In the genomic region with DNA sequence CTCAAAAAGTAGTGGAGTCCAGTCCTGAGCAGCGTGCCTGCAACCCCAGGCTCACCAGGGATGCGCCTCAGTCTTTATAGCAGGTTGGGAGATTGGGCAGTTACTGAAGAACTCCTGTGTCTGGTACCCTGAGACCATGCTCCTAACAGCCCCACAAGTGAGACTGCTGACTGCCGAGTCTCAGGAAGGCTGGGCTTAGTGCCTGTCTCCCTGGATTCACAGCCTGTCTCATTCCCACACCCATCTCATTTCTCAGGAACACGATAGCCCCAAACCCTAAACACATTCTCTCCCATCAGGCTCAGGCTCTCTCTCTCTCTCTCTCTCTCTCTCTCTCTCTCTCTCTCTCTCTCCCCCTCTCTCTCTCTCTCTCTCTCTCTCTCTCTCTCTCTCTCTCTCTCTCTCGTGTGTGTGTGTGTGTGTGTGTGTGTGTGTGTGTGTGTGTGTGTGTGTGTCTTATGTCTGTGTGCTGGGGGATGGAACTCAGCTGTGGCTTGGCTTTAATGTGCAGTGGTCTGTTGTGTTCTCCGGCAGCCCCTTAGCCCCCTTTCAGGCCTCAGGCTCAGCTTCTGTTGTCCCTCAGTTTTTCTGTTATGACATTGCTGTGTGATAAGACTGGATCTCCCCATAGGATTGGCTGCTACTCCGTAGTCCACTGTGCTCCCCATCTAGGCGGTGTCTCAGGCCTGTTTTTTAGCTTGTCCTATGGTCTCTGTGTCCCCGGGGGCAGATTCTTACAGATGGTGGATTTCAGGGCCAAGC, we compare ENCODE assay signal across 9 mouse cellular contexts. TPM values are rescaled to one million over a fixed set of nuclear protein-coding genes. Genes with fewer than 3 reads are reported as not detected.
DNase-seq lines count a peak whose midpoint lies in the region; ATAC-seq and TF ChIP-seq lines count a peak whose summit lies in the region.
"Had no signal": no experiment of that assay in that cellular context is flagged by ENCODE, and none has a peak within 500 bp of the region (broad histone marks: within the 10 kb centered on the region; RNA-seq: fewer than 3 reads in every experiment).

No protein-coding gene starts in this region.

- peaks cover 32% of the 10 kb centered on the region for H3K36me3 ChIP-seq in intestine, embryonic 14.5 days (ENCODE audit: control insufficient read depth, insufficient read depth, low read length)
- peaks cover 30% of the 10 kb centered on the region for H3K36me3 ChIP-seq in intestine, postnatal 0 days (ENCODE audit: control insufficient read depth, insufficient read depth)
- peaks cover 38% of the 10 kb centered on the region for H3K36me3 ChIP-seq in embryonic facial prominence, embryonic 13.5 days

- WGBS in cerebellum, adult 2 months: 28% methylated on average over 8 of the region's 9 CpGs
- WGBS in intestine, embryonic 14.5 days: 38% methylated on average over 8 of the region's 9 CpGs
- 55% methylated on average over 8 of the region's 9 CpGs for WGBS in intestine, postnatal 0 days
- WGBS in embryonic facial prominence, embryonic 13.5 days: 68% methylated on average over 8 of the region's 9 CpGs

- H3K9me3 ChIP-seq in intestine, embryonic 14.5 days (ENCODE audit: control insufficient read depth, low read length): no peaks in the 10 kb centered on the region
- H3K9me3 ChIP-seq in intestine, postnatal 0 days (ENCODE audit: control insufficient read depth): no peaks in the 10 kb centered on the region
- no peaks in the 10 kb centered on the region for H3K9me3 ChIP-seq in embryonic facial prominence, embryonic 13.5 days

- H3K4me1 ChIP-seq in cerebellum, adult 2 months (ENCODE audit: control insufficient read depth, insufficient read depth, low read length): peaks cover 39% of the 10 kb centered on the region
- peaks cover 35% of the 10 kb centered on the region for H3K4me1 ChIP-seq in intestine, embryonic 14.5 days (replicated peaks; ENCODE audit: control insufficient read depth, insufficient read depth, low read length)
- H3K4me1 ChIP-seq in intestine, postnatal 0 days (replicated peaks; ENCODE audit: control insufficient read depth, insufficient read depth, low read length): no peaks in the 10 kb centered on the region; the same call in 1 of the 2 replicates
- peaks cover 23% of the 10 kb centered on the region for H3K4me1 ChIP-seq in embryonic facial prominence, embryonic 13.5 days

- H3K27ac ChIP-seq in cerebellum, adult 2 months (ENCODE audit: insufficient read depth, low read length): peak overlapping the region; percentile 1; the same call in 1 of the 2 replicates
- peak overlapping the region; percentile 70 for H3K27ac ChIP-seq in intestine, embryonic 14.5 days (ENCODE audit: low read depth)
- no peak overlapping the region; the same call in 1 of the 2 replicates for H3K27ac ChIP-seq in intestine, postnatal 0 days (ENCODE audit: low read depth, low read length)
- H3K27ac ChIP-seq in embryonic facial prominence, embryonic 13.5 days: peak overlapping the region; percentile 74
- H3K27ac ChIP-seq: macrophage had no signal

- no peak overlapping the region for H3K4me3 ChIP-seq in cerebellum, adult 2 months (replicated peaks; ENCODE audit: insufficient read depth, low read depth, low read length)
- H3K4me3 ChIP-seq in intestine, embryonic 14.5 days (ENCODE audit: low read depth, low read length): no peak overlapping the region
- H3K4me3 ChIP-seq in intestine, postnatal 0 days (ENCODE audit: low read depth, low read length): no peak overlapping the region
- H3K4me3 ChIP-seq in embryonic facial prominence, embryonic 13.5 days: no peak overlapping the region

- H3K9ac ChIP-seq in intestine, embryonic 14.5 days (ENCODE audit: low read length): no peak overlapping the region
- H3K9ac ChIP-seq in intestine, postnatal 0 days (ENCODE audit: low read depth, low read length): no peak overlapping the region
- H3K9ac ChIP-seq in embryonic facial prominence, embryonic 13.5 days: no peak overlapping the region

- no peak for DNase-seq in cerebellum, adult 2 months
- no peak for DNase-seq in cerebellum, adult 9-10 months
- DNase-seq in intestine, embryonic 14.5 days (ENCODE audit: low spot score): no peak
- peak; percentile 23 for DNase-seq in mesoderm, embryonic 11.5 days (ENCODE audit: low read depth, low spot score)
- DNase-seq in spleen, postnatal 36 days (ENCODE audit: low spot score in 2 of 2): no peak

- TF ChIP-seq CTCF in cerebellum, adult 2 months (IDR thresholded peaks at IDR 0.05; ENCODE audit: borderline replicate concordance, insufficient read depth, low read depth, low read length): no peak
- TF ChIP-seq CTCF in intestine, postnatal 0 days (IDR thresholded peaks at IDR 0.05; ENCODE audit: low read depth): no peak

- H3K4me2 ChIP-seq in intestine, embryonic 14.5 days (ENCODE audit: low read length): no peak overlapping the region
- H3K4me2 ChIP-seq in intestine, postnatal 0 days (replicated peaks; ENCODE audit: low read depth): no peak overlapping the region
- H3K4me2 ChIP-seq in embryonic facial prominence, embryonic 13.5 days: no peak overlapping the region

- no peak for TF ChIP-seq POLR2A in cerebellum, adult 2 months (IDR thresholded peaks at IDR 0.05; ENCODE audit: borderline replicate concordance, insufficient read depth, low read length)

- no peaks in the 10 kb centered on the region for H3K27me3 ChIP-seq in cerebellum, adult 2 months (ENCODE audit: control insufficient read depth, insufficient read depth, low read length)
- no peaks in the 10 kb centered on the region for H3K27me3 ChIP-seq in intestine, embryonic 14.5 days (replicated peaks; ENCODE audit: control insufficient read depth, insufficient read depth, low read length)
- no peaks in the 10 kb centered on the region for H3K27me3 ChIP-seq in intestine, postnatal 0 days (replicated peaks; ENCODE audit: control insufficient read depth, insufficient read depth, low read length)
- H3K27me3 ChIP-seq in embryonic facial prominence, embryonic 13.5 days: no peaks in the 10 kb centered on the region

- 0 out of 2 replicates have a peak, but pooled peaks have one; percentile 45 for ATAC-seq in intestine, embryonic 14.5 days (replicated peaks; ENCODE audit: low FRiP score, low TSS enrichment, low read depth)
- ATAC-seq in intestine, postnatal 0 days: no peak
- no peak for ATAC-seq in embryonic facial prominence, embryonic 13.5 days (ENCODE audit: insufficient number of reproducible peaks, insufficient read depth, low FRiP score, low TSS enrichment, low read depth)
- ATAC-seq in monocyte, adult 5-6 weeks (replicated peaks; ENCODE audit: insufficient number of reproducible peaks, low FRiP score, low TSS enrichment, poor library complexity, severe bottlenecking): no peak

RNA-seq across cellular contexts. Expression of a gene that starts 11.3 kb away (rescaled TPM):
- polyA plus RNA-seq in cerebellum, adult 2 months (2012; rRNA removed): 874 and 889 TPM in 2 replicates
- 109 and 121 TPM in 2 replicates for polyA plus RNA-seq in intestine, embryonic 14.5 days (2014; fragmentation: Nextera tagmentation; extraction: Ambion mirVana)
- 42.9 and 45.7 TPM in 2 replicates for polyA plus RNA-seq in intestine, postnatal 0 days (2015; fragmentation: Nextera tagmentation; extraction: Ambion mirVana)
- polyA plus RNA-seq in embryonic facial prominence, embryonic 13.5 days (2015; fragmentation: Nextera tagmentation; extraction: Ambion mirVana): 113 and 122 TPM in 2 replicates
- total RNA-seq in monocyte, adult 5-6 weeks (2017): 142 to 241 TPM (median 173 TPM) in 3 replicates

RNA-seq across cellular contexts. Expression of a gene that starts 43.7 kb away (rescaled TPM):
- 16.7 and 19.2 TPM in 2 replicates for polyA plus RNA-seq in cerebellum, adult 2 months (2012; rRNA removed)
- 14.6 and 16.3 TPM in 2 replicates for polyA plus RNA-seq in intestine, embryonic 14.5 days (2014; fragmentation: Nextera tagmentation; extraction: Ambion mirVana)
- polyA plus RNA-seq in intestine, postnatal 0 days (2015; fragmentation: Nextera tagmentation; extraction: Ambion mirVana): 3.4 and 6.1 TPM in 2 replicates
- polyA plus RNA-seq in embryonic facial prominence, embryonic 13.5 days (2015; fragmentation: Nextera tagmentation; extraction: Ambion mirVana): 8.4 and 9.3 TPM in 2 replicates
- total RNA-seq in monocyte, adult 5-6 weeks (2017): 0.11 to 2.1 TPM (median 1.9 TPM) in 3 replicates

RNA-seq across cellular contexts. Expression of a gene that starts 44.0 kb away (rescaled TPM):
- 31.6 and 33.4 TPM in 2 replicates for polyA plus RNA-seq in cerebellum, adult 2 months (2012; rRNA removed)
- polyA plus RNA-seq in intestine, embryonic 14.5 days (2014; fragmentation: Nextera tagmentation; extraction: Ambion mirVana): 160 and 164 TPM in 2 replicates
- 104 and 107 TPM in 2 replicates for polyA plus RNA-seq in intestine, postnatal 0 days (2015; fragmentation: Nextera tagmentation; extraction: Ambion mirVana)
- polyA plus RNA-seq in embryonic facial prominence, embryonic 13.5 days (2015; fragmentation: Nextera tagmentation; extraction: Ambion mirVana): 105 and 113 TPM in 2 replicates
- 1.0 to 3.8 TPM (median 3.5 TPM) in 3 replicates for total RNA-seq in monocyte, adult 5-6 weeks (2017)

RNA-seq across cellular contexts. Expression of a gene that starts 56.9 kb away (rescaled TPM):
- polyA plus RNA-seq in cerebellum, adult 2 months (2012; rRNA removed): 46.8 and 49.8 TPM in 2 replicates
- polyA plus RNA-seq in intestine, embryonic 14.5 days (2014; fragmentation: Nextera tagmentation; extraction: Ambion mirVana): 57.1 and 58.2 TPM in 2 replicates
- polyA plus RNA-seq in intestine, postnatal 0 days (2015; fragmentation: Nextera tagmentation; extraction: Ambion mirVana): 42.6 and 44.8 TPM in 2 replicates
- polyA plus RNA-seq in embryonic facial prominence, embryonic 13.5 days (2015; fragmentation: Nextera tagmentation; extraction: Ambion mirVana): 57.1 and 66.0 TPM in 2 replicates
- total RNA-seq in monocyte, adult 5-6 weeks (2017): 27.2 to 45.4 TPM (median 29.7 TPM) in 3 replicates

RNA-seq across cellular contexts. Expression of a gene that starts 56.9 kb away (rescaled TPM):
- 52.7 and 54.4 TPM in 2 replicates for polyA plus RNA-seq in cerebellum, adult 2 months (2012; rRNA removed)
- 52.4 and 54.6 TPM in 2 replicates for polyA plus RNA-seq in intestine, embryonic 14.5 days (2014; fragmentation: Nextera tagmentation; extraction: Ambion mirVana)
- 29.6 and 32.1 TPM in 2 replicates for polyA plus RNA-seq in intestine, postnatal 0 days (2015; fragmentation: Nextera tagmentation; extraction: Ambion mirVana)
- 64.5 and 67.3 TPM in 2 replicates for polyA plus RNA-seq in embryonic facial prominence, embryonic 13.5 days (2015; fragmentation: Nextera tagmentation; extraction: Ambion mirVana)
- total RNA-seq in monocyte, adult 5-6 weeks (2017): 37.2 to 42.3 TPM (median 41.6 TPM) in 3 replicates
